Mouse (Mus musculus) thymus, postnatal 25 days (tissue): Measurements from ENCODE around the gene Prkci.

ENCODE experiments used
- DNase-seq: peaks from one replicate; pipeline ENCODE4 v3.0.0; 2022

The Prkci gene

DNA sequence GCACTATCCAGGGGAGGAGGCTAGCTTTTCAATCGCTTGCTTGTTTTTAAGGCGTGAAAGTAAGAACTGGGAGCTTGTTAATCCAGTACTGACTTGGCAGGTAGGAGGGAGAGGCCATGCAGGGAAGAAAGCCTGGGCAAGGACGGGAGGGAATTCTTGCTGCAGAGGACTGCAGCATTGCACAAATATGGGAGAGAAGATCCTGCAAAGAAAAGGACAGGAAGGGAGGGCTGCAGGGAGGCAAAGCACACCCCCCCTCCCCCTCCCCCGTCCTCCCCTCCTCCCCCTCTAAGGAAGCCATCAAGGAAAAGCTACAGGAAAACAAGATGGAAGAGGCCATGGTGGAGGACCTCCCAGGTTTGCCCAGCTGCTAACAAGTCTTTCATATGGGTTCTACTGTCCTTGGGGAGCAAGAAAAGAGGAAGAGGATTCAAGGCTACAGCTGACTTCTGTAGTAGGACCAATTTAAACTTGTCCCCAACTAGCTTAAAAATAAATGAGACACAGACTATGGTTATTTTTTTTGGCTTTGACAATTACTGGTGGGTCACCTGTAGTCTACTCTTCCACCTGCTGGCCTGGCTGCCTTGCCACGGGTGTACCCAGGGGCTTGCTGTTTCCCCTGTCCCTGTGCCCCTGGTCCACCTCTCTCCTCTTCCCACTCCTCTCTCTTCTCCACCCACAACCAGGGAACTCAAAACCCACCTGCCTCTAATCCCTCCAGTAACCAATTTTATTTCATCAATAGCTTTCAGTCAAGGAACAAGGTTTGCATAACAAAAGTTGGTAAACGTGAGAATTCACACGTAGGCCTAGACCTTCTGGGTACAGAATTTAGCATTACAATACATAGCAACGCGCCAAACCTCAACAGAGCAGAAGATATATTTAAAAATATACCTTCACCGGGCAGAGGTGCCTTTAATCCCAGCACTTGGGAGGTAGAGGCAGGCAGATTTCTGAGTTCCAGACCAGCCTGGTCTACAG lies 93.5 kb downstream of the Prkci start:
- DNase-seq, result no peak

DNA sequence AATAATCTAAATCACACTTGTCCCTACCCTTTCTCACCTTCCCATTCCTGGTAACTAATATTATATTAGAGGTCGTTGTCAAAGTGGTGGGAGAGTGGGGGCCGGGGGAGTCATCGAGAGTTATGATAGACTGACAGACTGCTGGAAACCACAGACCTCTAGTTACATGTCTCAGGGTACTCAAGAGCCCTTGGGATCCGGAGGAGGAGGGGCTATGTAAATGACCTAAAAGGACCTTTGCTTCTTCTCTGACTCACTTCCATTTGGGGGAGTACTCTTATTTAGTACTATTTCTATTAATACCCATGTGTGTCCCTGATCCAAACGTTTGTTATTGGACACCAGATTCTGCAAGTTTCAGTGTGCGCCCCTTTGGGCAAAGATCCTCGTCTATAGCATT lies 94.4 kb downstream of the Prkci start:
- DNase-seq, result no peak

DNA sequence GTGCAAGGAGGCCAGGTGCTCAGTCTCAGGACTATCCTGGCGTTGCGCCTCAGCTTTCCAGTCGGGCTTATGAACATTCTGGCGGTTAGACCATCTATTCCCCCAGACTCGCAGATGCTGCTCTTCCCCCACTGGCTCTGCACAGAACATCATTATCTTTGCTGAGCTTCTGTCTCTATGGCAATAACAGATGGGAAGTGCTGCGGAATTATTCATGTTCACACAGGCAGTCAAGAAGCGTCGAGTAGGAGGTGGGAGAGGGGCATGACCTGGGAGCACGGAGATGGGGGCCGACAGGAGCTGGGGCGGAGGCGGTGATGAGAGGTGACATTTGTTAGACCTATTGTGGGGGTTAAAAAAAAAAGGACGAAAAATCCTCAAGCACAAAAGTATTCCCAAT lies 97.6 kb downstream of the Prkci start:
- DNase-seq, result peak; percentile 60

DNA sequence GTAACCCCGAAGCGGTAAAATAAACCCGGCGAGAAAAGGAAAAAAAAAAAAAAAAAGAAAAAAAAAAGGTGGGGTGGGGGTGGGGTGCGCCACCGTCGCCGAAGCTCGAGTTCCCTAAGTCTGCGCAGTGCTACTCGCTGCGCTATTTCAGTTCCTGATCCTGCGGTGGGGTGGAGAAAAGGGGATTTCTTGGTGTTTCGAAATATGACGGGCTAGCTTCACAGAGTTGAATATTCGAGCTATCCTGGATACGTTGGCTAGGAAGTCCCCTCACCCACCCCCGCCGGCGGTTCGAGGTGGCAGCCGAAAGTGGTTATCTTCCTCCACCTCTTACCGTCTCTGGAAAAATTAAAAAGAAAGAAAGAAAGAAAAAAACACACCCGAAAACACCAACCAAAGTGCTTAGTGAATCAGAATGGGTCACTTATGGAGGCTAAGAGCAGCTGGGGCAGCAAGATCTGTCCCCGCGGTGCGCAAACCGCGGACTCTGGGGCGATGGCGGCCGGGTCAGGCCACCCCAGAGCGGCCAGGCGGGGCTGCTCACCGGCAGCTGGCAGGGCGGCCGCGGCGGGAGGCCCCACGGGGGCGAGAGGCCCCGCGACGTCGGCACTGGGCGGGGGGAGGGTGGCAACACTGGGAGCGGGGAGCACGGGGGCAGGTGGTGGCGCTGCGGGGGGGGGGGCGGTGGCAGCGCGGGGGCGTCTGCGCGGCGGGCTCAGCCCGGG lies 98.2 kb downstream of the Prkci start:
- DNase-seq, result peak; percentile 73

DNA sequence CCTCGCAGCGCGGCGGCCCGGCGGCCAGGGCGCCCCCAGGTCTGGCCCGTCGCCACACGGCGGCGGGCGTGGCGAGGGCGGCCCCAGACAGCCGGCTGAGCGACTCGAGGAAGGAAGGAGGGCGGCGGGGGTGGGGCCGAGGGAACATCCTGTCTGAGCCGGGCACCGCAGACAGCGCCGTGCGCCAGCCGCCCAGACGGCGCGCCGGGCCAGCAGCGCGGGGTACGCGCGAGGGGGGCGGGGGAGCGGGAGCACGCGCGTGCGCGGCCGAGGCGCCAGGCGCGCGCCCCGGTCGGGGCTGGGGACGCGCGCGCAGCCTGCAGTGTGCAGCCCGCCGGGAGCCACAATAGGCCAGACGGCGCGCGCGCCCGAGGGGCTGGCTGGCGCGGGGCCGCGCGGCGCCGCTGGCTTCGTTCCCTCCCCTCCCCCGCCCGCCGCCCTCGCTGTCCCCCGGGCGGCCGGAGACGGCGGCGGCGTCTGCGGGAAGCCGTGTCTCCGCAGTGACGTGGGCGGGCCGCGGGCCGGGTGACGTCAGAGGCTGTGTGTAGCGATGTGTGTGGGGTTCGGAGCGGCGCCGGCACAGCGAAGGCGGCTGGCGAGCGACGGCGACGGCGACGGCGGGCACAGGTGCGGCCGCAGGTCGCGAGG lies 99.1 kb downstream of the Prkci start, which contains the start of gene Skil:
Skil (plus strand) TSS at position 528 of the 648 bp plus-strand sequence.
- DNase-seq, result peak; percentile 92

DNA sequence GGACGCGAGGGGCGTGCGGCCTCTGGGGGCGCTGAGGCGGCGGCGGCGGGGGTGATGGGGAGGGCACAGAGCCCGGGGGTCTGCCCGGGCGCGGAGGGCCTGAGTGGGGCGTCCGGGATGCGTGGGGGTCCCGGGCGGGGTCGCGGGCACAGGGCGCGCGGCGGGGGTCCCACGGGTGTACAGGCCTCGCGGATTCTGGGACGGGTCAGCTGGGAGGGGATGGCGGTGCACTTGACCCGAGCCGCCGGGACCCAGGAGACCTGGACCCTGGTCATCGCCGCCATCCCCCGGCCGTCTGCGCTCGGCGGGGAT lies 99.6 kb downstream of the Prkci start:
- no peak for DNase-seq

DNA sequence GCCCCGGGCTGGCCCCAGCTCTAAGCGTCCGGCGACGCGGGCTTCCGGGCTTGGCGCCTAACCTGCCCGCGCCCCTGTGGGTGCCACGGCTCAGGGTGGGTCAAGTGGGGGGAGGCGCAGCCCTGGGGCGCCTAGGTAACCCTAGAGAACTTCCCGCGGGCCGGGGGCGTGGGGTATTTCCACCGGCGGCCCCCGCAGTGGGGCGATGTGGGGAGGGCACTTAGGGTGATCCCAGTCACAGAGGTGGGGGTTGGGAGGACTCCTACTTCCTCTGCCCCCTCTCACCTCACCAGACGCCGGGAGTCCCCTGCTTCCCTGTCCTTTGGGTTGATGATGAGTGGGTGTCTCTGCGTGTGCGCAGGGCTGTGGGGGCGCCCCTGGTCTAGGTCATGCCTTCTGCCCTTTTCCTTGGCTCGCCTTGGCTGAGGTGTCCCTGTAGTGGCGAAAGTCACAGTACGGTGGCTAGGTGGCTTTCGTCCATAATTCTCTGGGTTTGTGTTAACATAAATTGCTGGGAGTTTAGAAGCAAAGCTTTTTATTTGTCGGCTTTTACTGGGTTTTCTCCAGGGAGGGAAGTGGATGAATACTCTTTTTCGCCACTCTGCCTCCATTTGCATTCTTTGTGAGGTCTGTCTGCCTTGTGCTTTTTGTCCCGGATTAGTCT lies 100.1 kb downstream of the Prkci start:
- peak; percentile 64 for DNase-seq

DNA sequence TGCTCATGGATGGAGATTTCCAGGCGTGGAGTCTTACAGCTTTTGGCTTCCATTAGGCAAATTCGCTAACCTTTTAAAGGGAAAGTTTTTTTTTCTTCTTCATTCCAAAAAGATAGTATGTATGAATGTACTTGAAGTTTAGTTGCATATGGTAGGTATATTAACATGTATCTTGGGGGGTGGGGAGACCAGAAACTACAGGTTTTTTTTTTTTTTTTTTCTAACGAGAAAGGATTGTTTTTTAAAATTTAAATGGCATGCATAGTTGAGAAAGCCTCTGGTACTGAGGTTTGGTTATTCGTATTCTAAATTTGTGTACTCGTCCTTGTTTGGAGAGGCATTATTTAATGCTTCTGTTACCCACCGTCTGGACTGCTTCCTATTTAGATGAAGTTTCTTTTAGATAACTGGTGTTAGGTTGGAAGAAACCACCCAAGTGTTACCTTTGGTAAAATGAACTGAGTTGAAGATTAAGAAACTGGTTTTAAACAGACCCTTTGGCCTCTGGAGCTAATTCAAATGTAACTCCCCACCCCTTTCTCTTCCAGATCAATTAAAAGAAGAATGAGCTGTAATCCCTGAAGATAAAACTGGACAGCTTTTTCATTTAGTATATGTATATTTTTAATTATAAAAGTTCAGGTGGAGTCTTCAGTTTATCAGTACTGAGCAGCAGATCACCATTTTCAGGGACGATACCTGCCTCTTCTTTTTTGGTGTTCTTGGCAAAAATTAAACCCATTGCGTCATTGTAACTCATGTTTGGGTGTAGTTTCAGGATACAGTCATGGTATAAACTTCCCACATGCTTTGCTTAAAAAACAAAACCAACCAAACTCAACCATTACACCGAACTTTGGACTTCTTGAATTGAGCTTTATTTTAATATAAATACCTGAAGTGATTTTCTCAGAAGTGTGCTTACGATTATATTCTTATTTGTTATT lies 100.9 kb downstream of the Prkci start:
- DNase-seq, result no peak

DNA sequence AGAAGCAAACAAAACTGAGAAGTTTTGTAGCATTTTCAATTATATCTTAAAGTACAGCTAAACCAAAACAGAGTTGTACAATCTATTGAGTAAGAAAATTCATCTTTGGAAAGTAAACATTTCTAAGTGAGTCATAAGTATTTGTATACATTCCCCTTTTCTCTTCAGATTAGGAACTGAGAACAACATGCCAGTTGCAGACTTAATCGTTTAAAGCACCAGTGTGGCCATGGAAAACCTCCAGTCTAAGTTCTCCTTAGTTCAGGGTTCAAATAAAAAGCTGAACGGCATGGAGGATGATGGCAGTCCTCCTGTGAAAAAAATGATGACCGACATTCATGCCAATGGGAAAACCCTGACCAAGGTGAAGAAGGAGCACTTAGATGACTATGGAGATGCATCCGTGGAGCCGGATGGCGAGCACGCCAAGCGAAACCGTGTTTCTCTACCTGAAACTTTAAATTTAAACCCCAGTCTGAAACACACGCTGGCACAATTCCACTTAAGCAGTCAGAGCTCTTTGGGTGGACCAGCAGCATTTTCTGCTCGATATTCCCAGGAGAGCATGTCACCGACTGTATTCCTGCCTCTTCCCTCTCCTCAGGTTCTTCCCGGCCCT lies 101.7 kb downstream of the Prkci start:
- no peak for DNase-seq

DNA sequence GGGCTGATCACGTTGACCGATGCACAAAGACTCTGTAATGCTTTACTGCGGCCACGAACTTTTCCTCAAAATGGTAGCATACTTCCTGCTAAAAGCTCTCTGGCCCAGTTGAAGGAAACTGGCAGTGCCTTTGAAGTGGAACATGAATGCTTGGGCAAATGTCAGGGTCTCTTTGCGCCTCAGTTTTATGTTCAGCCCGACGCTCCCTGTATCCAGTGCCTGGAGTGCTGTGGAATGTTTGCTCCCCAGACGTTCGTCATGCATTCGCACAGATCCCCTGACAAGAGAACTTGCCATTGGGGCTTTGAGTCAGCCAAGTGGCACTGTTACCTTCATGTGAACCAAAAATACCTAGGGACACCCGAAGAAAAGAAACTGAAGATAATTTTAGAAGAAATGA lies 102.4 kb downstream of the Prkci start:
- DNase-seq, result no peak

DNA sequence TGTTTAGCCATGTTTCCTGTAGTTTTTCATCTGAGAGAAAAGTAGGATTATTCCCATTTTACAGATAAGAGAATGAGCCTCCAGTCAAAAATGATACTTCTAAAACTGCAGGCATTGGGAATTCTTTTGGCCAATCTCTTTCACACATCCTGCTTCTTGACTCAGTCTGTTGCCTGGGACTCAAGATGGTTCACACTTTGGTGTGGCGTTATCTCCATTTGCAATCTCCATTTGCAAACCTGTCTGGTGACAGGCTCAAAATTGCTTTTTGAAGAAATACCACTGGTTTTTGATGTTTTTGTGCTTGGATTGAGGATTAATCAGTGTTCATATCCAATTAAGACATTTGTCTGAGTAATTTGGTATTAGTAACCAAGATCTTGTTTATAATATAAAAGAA lies 103.0 kb downstream of the Prkci start:
- no peak for DNase-seq

DNA sequence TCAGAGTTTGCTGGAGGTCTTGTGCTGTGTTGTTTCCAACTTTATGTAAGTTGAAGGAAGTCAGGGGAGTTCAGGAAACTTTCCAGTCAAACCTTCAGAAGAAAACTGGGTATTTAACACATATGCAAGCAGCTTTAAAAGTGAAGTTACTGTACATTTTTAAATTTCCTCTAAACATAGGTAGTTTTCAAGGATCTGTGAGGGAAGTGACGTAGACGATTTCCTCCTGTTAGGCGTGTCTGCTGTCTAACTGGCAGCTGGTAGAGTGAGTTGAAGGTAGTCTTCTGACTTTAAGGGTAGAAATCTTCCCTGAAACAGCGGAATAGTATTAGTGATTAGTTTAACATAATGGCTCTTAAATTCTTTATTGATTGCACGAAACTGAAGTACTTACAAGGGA lies 104.5 kb downstream of the Prkci start:
- no peak for DNase-seq

DNA sequence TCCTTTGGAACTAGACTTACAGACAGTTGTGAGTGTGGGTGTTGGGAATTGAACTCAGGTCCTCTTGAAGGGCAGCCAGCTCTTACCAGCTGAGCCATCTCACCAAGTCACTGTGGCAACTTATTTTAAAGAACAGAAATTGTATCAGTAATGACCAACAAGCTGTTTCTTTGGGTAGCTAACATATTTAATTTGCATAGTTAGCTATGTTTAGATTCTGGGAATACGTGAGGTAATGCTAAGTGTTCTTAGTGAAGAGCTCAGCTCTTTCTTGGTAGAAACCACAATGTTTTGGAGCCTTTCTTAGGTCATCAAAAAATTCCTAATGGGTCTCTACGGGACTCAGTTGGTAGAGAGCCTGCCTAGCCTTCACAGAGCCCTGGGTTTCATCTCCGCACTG lies 105.3 kb downstream of the Prkci start:
- DNase-seq, result no peak
